Mouse (Mus musculus): ENCODE measurements around the gene Ikzf4. TPM values are rescaled to one million over a fixed set of nuclear protein-coding genes. Genes with fewer than 3 reads are reported as not detected.

Ikzf4 gene
- total and polyA plus RNA-seq, 3 experiments, result 0.03 TPM; not detected in 2

DNA sequence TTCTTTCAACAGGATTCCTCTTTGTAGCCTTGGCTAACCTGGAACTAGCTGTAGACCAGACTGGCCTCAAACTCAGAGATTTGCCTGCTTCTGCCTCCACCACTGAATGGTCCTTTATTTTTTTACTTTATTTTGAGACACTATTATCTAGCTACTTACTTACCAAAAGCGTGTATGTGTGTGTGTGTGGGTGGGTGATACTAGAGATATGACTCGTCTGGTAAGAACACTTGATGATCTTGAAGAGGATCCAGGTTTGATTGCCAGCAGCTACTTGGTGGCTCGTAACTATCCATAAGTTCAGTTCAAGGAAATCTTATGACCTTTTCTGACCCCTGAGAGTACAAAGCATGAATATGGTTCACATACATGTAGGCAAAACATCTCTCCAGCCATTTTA is 19.5 kb upstream of the Ikzf4 start:
- H3K36me3 ChIP-seq (ENCODE audit: control insufficient read depth in 1 of 2, insufficient read depth in 2 of 2, low read length in 2 of 2), result peaks cover 0 to 31% of the 10 kb centered on the region in 2 experiments; a peak in 2 of 4 replicates
- H3K27ac ChIP-seq (ENCODE audit: control insufficient read depth, low read depth, low read length), result no peak overlapping the region
- peaks cover 13 to 20% of the 10 kb centered on the region in 2 experiments for H3K4me1 ChIP-seq (ENCODE audit: control insufficient read depth in 1 of 2, insufficient read depth in 2 of 2, low read length in 2 of 2)
- H3K9ac ChIP-seq (ENCODE audit: control insufficient read depth, low read depth, low read length, poor library complexity, severe bottlenecking), result no peak overlapping the region
- no peaks in the 10 kb centered on the region for H3K9me3 ChIP-seq (replicated peaks; ENCODE audit: insufficient read depth, low read length)
- no peaks in the 10 kb centered on the region for H3K79me2 ChIP-seq (ENCODE audit: control insufficient read depth, insufficient read depth, low read length, poor library complexity)
- H3K4me3 ChIP-seq (ENCODE audit: control insufficient read depth in 1 of 2, insufficient read depth in 1 of 2, low read depth in 2 of 2, low read length in 2 of 2), result no peak overlapping the region
- peak; percentile 40 for DNase-seq (ENCODE audit: low read depth, low spot score)
- H3K27me3 ChIP-seq (ENCODE audit: control insufficient read depth in 1 of 2, insufficient read depth in 2 of 2, low read length in 2 of 2), result no peaks in the 10 kb centered on the region
- 0 out of 2 replicates have a peak, but pooled peaks have one; percentile 29 for TF ChIP-seq ETS1 (IDR thresholded peaks at IDR 0.05; ENCODE audit: low read depth, low read length)
- TF ChIP-seq TCF12 (IDR thresholded peaks at IDR 0.05; ENCODE audit: low read depth, low read length), result peak; percentile 54; the same call in 1 of the 2 replicates
- no peak for TF ChIP-seq MYC (IDR thresholded peaks at IDR 0.05; ENCODE audit: low read depth, low read length)
- TF ChIP-seq MXI1 (IDR thresholded peaks at IDR 0.05; ENCODE audit: low read depth, low read length), result no peak
- no peak for TF ChIP-seq CHD2 (IDR thresholded peaks at IDR 0.05; ENCODE audit: low read length)
- no peak for TF ChIP-seq SIN3A (IDR thresholded peaks at IDR 0.05; ENCODE audit: low read length)
- no peak for TF ChIP-seq ZKSCAN1 (IDR thresholded peaks at IDR 0.05; ENCODE audit: low read depth, low read length)
- TF ChIP-seq POLR2AphosphoS2 (IDR thresholded peaks at IDR 0.05; ENCODE audit: low read length), result no peak
- no peak for TF ChIP-seq CTCF (IDR thresholded peaks at IDR 0.05 in 2 of 3, conservative IDR thresholded peaks at IDR 0.05 in 1 of 3; ENCODE audit: control insufficient read depth in 1 of 3, insufficient read depth in 1 of 3, low read depth in 2 of 3, low read length in 3 of 3, poor library complexity in 1 of 3, severe bottlenecking in 1 of 3)
- TF ChIP-seq USF1 (IDR thresholded peaks at IDR 0.05; ENCODE audit: low read depth, low read length), result no peak
- TF ChIP-seq POLR2A (IDR thresholded peaks at IDR 0.05; ENCODE audit: control insufficient read depth in 1 of 2, insufficient read depth in 1 of 2, low read depth in 1 of 2, low read length in 2 of 2, poor library complexity in 1 of 2), result no peak
- TF ChIP-seq RAD21 (IDR thresholded peaks at IDR 0.05; ENCODE audit: low read depth, low read length), result no peak
- TF ChIP-seq GATA1 (IDR thresholded peaks at IDR 0.05; ENCODE audit: low read depth, low read length), result peak; percentile 67
- TF ChIP-seq NELFE (IDR thresholded peaks at IDR 0.05; ENCODE audit: low read depth, low read length), result no peak
- no peak for TF ChIP-seq ZC3H11A (IDR thresholded peaks at IDR 0.05; ENCODE audit: low read depth, low read length)
- no peak for TF ChIP-seq ZMIZ1 (IDR thresholded peaks at IDR 0.05; ENCODE audit: low read depth, low read length)
- no peak for TF ChIP-seq ZNF384 (IDR thresholded peaks at IDR 0.05; ENCODE audit: low read depth, low read length)
- TF ChIP-seq SMC3 (IDR thresholded peaks at IDR 0.05; ENCODE audit: low read depth, low read length), result no peak
- no peak for TF ChIP-seq MAFK (IDR thresholded peaks at IDR 0.05; ENCODE audit: borderline replicate concordance, low read depth, low read length)
- TF ChIP-seq MEF2A (IDR thresholded peaks at IDR 0.05; ENCODE audit: extremely low read depth, insufficient replicate concordance, low read depth, low read length, poor library complexity, severe bottlenecking), result peak; percentile 39; the same call in 1 of the 2 replicates
- TF ChIP-seq KAT2A (conservative IDR thresholded peaks at IDR 0.05; ENCODE audit: low read depth, low read length), result no peak
- TF ChIP-seq E2F4 (IDR thresholded peaks at IDR 0.05; ENCODE audit: borderline replicate concordance, low read depth, low read length), result no peak
- no peak for TF ChIP-seq MYB (IDR thresholded peaks at IDR 0.05; ENCODE audit: low read depth, low read length)
- no peak for TF ChIP-seq JUND (IDR thresholded peaks at IDR 0.05; ENCODE audit: low read depth, low read length)
- no peak for TF ChIP-seq GABPA (IDR thresholded peaks at IDR 0.05; ENCODE audit: low read depth, low read length)
- no peak for TF ChIP-seq POLR2AphosphoS5 (IDR thresholded peaks at IDR 0.05; ENCODE audit: borderline replicate concordance, low read depth, low read length)
- TF ChIP-seq NRF1 (IDR thresholded peaks at IDR 0.05; ENCODE audit: insufficient read depth, low read depth, low read length, poor library complexity, severe bottlenecking), result no peak
- TF ChIP-seq RCOR1 (IDR thresholded peaks at IDR 0.05; ENCODE audit: low read depth, low read length), result 0 out of 2 replicates have a peak, but pooled peaks have one; percentile 16
- TF ChIP-seq EP300 (IDR thresholded peaks at IDR 0.05; ENCODE audit: low read depth in 1 of 2, low read length in 2 of 2), result peak; percentile 44 to 53; a peak in 2 of 4 replicates
- no peak for TF ChIP-seq ELF1 (IDR thresholded peaks at IDR 0.05; ENCODE audit: low read depth, low read length)
- no peak for TF ChIP-seq UBTF (IDR thresholded peaks at IDR 0.05; ENCODE audit: borderline replicate concordance, insufficient read depth, low read depth, low read length)
- no peak for TF ChIP-seq MAX (IDR thresholded peaks at IDR 0.05; ENCODE audit: low read length)
- TF ChIP-seq TAL1 (IDR thresholded peaks at IDR 0.05; ENCODE audit: low read length), result no peak
- no peak for TF ChIP-seq TBP (IDR thresholded peaks at IDR 0.05; ENCODE audit: low read depth, low read length)
- TF ChIP-seq HCFC1 (IDR thresholded peaks at IDR 0.05; ENCODE audit: low read depth, low read length), result no peak
- TF ChIP-seq MAZ (IDR thresholded peaks at IDR 0.05; ENCODE audit: low read depth, low read length), result peak; percentile 43; the same call in 1 of the 2 replicates
- TF ChIP-seq CHD1 (IDR thresholded peaks at IDR 0.05; ENCODE audit: low read depth, low read length), result no peak
- no peak for TF ChIP-seq BHLHE40 (IDR thresholded peaks at IDR 0.05; ENCODE audit: borderline replicate concordance, low read depth, low read length)
